Mouse (Mus musculus) CH12.LX (cell line): Measurements from ENCODE around the gene Nr5a2. TPM values are rescaled to one million over a fixed set of nuclear protein-coding genes. Genes with fewer than 3 reads are reported as not detected.

Source experiments
- DNase-seq: peaks from one replicate; pipeline ENCODE4 v3.0.0-alpha.2; 2013; ENCODE audit errors: extremely low read depth
- H3K27ac ChIP-seq: 2 replicates; pipeline ENCODE4 v1.5.1; 2012; ENCODE audit warnings: low read depth, mild to moderate bottlenecking, control low read depth, moderate library complexity; ENCODE audit not compliant: insufficient read depth
- H3K27me3 ChIP-seq: replicated peaks from 2 replicates; pipeline ENCODE3; 2012; ENCODE audit warnings: inconsistent platforms
- H3K36me3 ChIP-seq, 2 experiments: replicated peaks in 1 of 2; 2 replicates each; pipeline versions ENCODE3 to v1.6.1; 2012; ENCODE audit warnings: inconsistent platforms in 1 of 2, low read length in 1 of 2, mild to moderate bottlenecking in 1 of 2, mixed read lengths in 1 of 2, moderate library complexity in 1 of 2; ENCODE audit not compliant: control insufficient read depth in 1 of 2, insufficient read depth in 1 of 2
- H3K4me1 ChIP-seq, 2 experiments: 2 replicates each; pipeline ENCODE4 v1.6.1; 2012; ENCODE audit warnings: inconsistent platforms in 1 of 2, moderate library complexity in 1 of 2; ENCODE audit not compliant: insufficient read depth in 2 of 2, control insufficient read depth in 1 of 2
- H3K4me2 ChIP-seq: 2 replicates; pipeline ENCODE4 v1.6.1; 2012; ENCODE audit warnings: low read depth, mild to moderate bottlenecking, control low read depth; ENCODE audit not compliant: poor library complexity, insufficient read depth, severe bottlenecking
- H3K4me3 ChIP-seq, 3 experiments: fragments of 150-350 bp in 1 of 3; sonication (generic) in 1 of 3; replicated peaks in 1 of 3; 2 replicates each; pipeline versions ENCODE3 to v1.5.1; 2011 to 2012; ENCODE audit warnings: low read depth in 2 of 3, low read length in 2 of 3, mild to moderate bottlenecking in 2 of 3, moderate library complexity in 2 of 3, control low read depth in 1 of 3, improper control_type of control experiment in 1 of 3, inconsistent platforms in 1 of 3, mixed read lengths in 1 of 3; ENCODE audit not compliant: poor library complexity in 1 of 3
- H3K79me2 ChIP-seq: replicated peaks from 2 replicates; pipeline ENCODE4 v1.6.1; 2012; ENCODE audit warnings: mild to moderate bottlenecking, moderate library complexity; ENCODE audit not compliant: control insufficient read depth, poor library complexity, insufficient read depth, severe bottlenecking; ENCODE audit errors: extremely low read depth
- H3K9ac ChIP-seq: 2 replicates; pipeline ENCODE4 v1.6.1; 2012; ENCODE audit warnings: low read depth, mild to moderate bottlenecking, control low read depth, moderate library complexity; ENCODE audit not compliant: insufficient read depth
- H3K9me3 ChIP-seq: replicated peaks from 2 replicates; pipeline ENCODE3; 2012; ENCODE audit warnings: low read length, inconsistent platforms, mixed read lengths
- BHLHE40 ChIP-seq: IDR thresholded peaks from 2 replicates; pipeline ENCODE4 v1.6.1; 2011; ENCODE audit warnings: mild to moderate bottlenecking, low read depth, low read length, improper control_type of control experiment
- CHD1 ChIP-seq: IDR thresholded peaks from 2 replicates; pipeline ENCODE4 v1.6.1; 2012; ENCODE audit warnings: low read depth, low read length, improper control_type of control experiment, inconsistent platforms
- CHD2 ChIP-seq: IDR thresholded peaks from 2 replicates; pipeline ENCODE4 v1.6.1; 2011; ENCODE audit warnings: low read length, improper control_type of control experiment
- E2F4 ChIP-seq: IDR thresholded peaks from 2 replicates; pipeline ENCODE4 v1.6.1; 2011; ENCODE audit warnings: low read depth, low read length, improper control_type of control experiment; ENCODE audit not compliant: insufficient replicate concordance
- EP300 ChIP-seq: IDR thresholded peaks from 2 replicates; pipeline ENCODE4 v1.6.1; 2011; ENCODE audit warnings: low read length, improper control_type of control experiment
- ETS1 ChIP-seq: conservative IDR thresholded peaks from 2 replicates; pipeline ENCODE4 v1.6.1; 2012; ENCODE audit warnings: low read depth, mild to moderate bottlenecking, inconsistent platforms, low read length, improper control_type of control experiment, moderate library complexity
- GABPA ChIP-seq: IDR thresholded peaks from 2 replicates; pipeline ENCODE4 v1.6.1; 2012; ENCODE audit warnings: low read depth, low read length, improper control_type of control experiment, inconsistent platforms; ENCODE audit not compliant: insufficient replicate concordance
- HCFC1 ChIP-seq: IDR thresholded peaks from 2 replicates; pipeline ENCODE4 v1.6.1; 2012; ENCODE audit warnings: low read depth, mild to moderate bottlenecking, inconsistent platforms, low read length, improper control_type of control experiment
- IRF4 ChIP-seq: IDR thresholded peaks from 2 replicates; pipeline ENCODE4 v1.6.1; 2014; ENCODE audit warnings: low read depth, mild to moderate bottlenecking, inconsistent platforms, low read length, improper control_type of control experiment
- JUN ChIP-seq: IDR thresholded peaks from 2 replicates; pipeline ENCODE4 v1.6.1; 2011; ENCODE audit warnings: low read depth, mild to moderate bottlenecking, low read length, improper control_type of control experiment, moderate library complexity; ENCODE audit not compliant: insufficient read depth
- JUND ChIP-seq: conservative IDR thresholded peaks from 2 replicates; pipeline ENCODE4 v1.6.1; 2011; ENCODE audit warnings: low read depth, low read length, improper control_type of control experiment
- KAT2A ChIP-seq: IDR thresholded peaks from 2 replicates; pipeline ENCODE4 v1.6.1; 2012; ENCODE audit warnings: low read length, improper control_type of control experiment, inconsistent platforms; ENCODE audit not compliant: insufficient replicate concordance
- MAFK ChIP-seq: IDR thresholded peaks from 2 replicates; pipeline ENCODE4 v1.6.1; 2011; ENCODE audit warnings: low read length, improper control_type of control experiment; ENCODE audit not compliant: insufficient replicate concordance
- MAX ChIP-seq: IDR thresholded peaks from 2 replicates; pipeline ENCODE4 v1.6.1; 2011; ENCODE audit warnings: low read length, improper control_type of control experiment
- MAZ ChIP-seq: IDR thresholded peaks from 2 replicates; pipeline ENCODE4 v1.6.1; 2012; ENCODE audit warnings: low read depth, mild to moderate bottlenecking, inconsistent platforms, low read length, improper control_type of control experiment, moderate library complexity
- MEF2A ChIP-seq: IDR thresholded peaks from 2 replicates; pipeline ENCODE4 v1.6.1; 2014; ENCODE audit warnings: low read depth, mild to moderate bottlenecking, inconsistent platforms, low read length, improper control_type of control experiment, borderline replicate concordance
- MYC ChIP-seq: IDR thresholded peaks from 2 replicates; pipeline ENCODE4 v1.6.1; 2011; ENCODE audit warnings: low read depth, mild to moderate bottlenecking, improper control_type of control experiment, low read length
- NELFE ChIP-seq: IDR thresholded peaks from 2 replicates; pipeline ENCODE4 v1.6.1; 2011; ENCODE audit warnings: low read depth, low read length, improper control_type of control experiment
- NRF1 ChIP-seq: IDR thresholded peaks from 2 replicates; pipeline ENCODE4 v1.6.1; 2014; ENCODE audit warnings: low read depth, mild to moderate bottlenecking, inconsistent platforms, low read length, improper control_type of control experiment, moderate library complexity
- PAX5 ChIP-seq: IDR thresholded peaks from 2 replicates; pipeline ENCODE4 v1.6.1; 2012; ENCODE audit warnings: low read length, inconsistent platforms, mixed read lengths
- POLR2A ChIP-seq: IDR thresholded peaks from 2 replicates; pipeline ENCODE4 v1.6.1; 2011; ENCODE audit warnings: low read depth, mild to moderate bottlenecking, improper control_type of control experiment, low read length
- POLR2AphosphoS2 ChIP-seq: IDR thresholded peaks from 2 replicates; pipeline ENCODE4 v1.6.1; 2011; ENCODE audit warnings: low read depth, low read length, improper control_type of control experiment
- SMC3 ChIP-seq: IDR thresholded peaks from 2 replicates; pipeline ENCODE4 v1.6.1; 2011; ENCODE audit warnings: low read depth, low read length, improper control_type of control experiment
- TBP ChIP-seq: conservative IDR thresholded peaks from 2 replicates; pipeline ENCODE4 v1.6.1; 2011; ENCODE audit warnings: low read depth, low read length, improper control_type of control experiment
- TCF12 ChIP-seq: IDR thresholded peaks from 2 replicates; pipeline ENCODE4 v1.6.1; 2014; ENCODE audit warnings: low read depth, mild to moderate bottlenecking, inconsistent platforms, low read length, improper control_type of control experiment
- UBTF ChIP-seq: IDR thresholded peaks from 2 replicates; pipeline ENCODE4 v1.6.1; 2012; ENCODE audit warnings: low read depth, mild to moderate bottlenecking, inconsistent platforms, low read length, improper control_type of control experiment, moderate library complexity
- USF1 ChIP-seq: IDR thresholded peaks from 2 replicates; pipeline ENCODE4 v1.6.1; 2014; ENCODE audit warnings: low read depth, mild to moderate bottlenecking, inconsistent platforms, low read length, improper control_type of control experiment
- USF2 ChIP-seq: conservative IDR thresholded peaks from 2 replicates; pipeline ENCODE4 v1.6.1; 2011; ENCODE audit warnings: low read depth, low read length, improper control_type of control experiment
- ZC3H11A ChIP-seq: IDR thresholded peaks from 2 replicates; pipeline ENCODE4 v1.6.1; 2012; ENCODE audit warnings: low read depth, mild to moderate bottlenecking, inconsistent platforms, low read length, improper control_type of control experiment
- ZKSCAN1 ChIP-seq: IDR thresholded peaks from 2 replicates; pipeline ENCODE4 v1.6.1; 2012; ENCODE audit warnings: low read depth, inconsistent platforms, low read length, improper control_type of control experiment, borderline replicate concordance
- ZMIZ1 ChIP-seq: IDR thresholded peaks from 2 replicates; pipeline ENCODE4 v1.6.1; 2012; ENCODE audit warnings: low read depth, mild to moderate bottlenecking, inconsistent platforms, low read length, improper control_type of control experiment
- dilution Hi-C: fragments of 300-500 bp; cut with MboI; formaldehyde crosslinking; loops from 2 replicates; pipeline ENCODE4 v1.14.3; 2020; ENCODE audit warnings: low sequenced_read_pairs; ENCODE audit not compliant: extremely low pct_unique_long_range_greater_than_20kb, extremely low pct_ligation_motif_present
- in situ Hi-C: fragments of 300-500 bp; cut with MboI; formaldehyde crosslinking; loops from 3 replicates; pipeline ENCODE4 v1.14.3; 2019; ENCODE audit warnings: low sequenced_read_pairs, low pct_ligation_motif_present, low pct_unique_long_range_greater_than_20kb, mixed read lengths
- polyA plus RNA-seq: library from polyadenylated mRNA; unstranded; fragments of >175 nt; gene quantifications from 2 replicates; pipeline ENCODE4 v1.2.1, GENCODE M21; 2012; ENCODE audit warnings: low read depth; ENCODE audit not compliant: insufficient read length
- total RNA-seq, 2 experiments: library from RNA; depleted of rRNA; stranded (reverse); fragments of 300-350 nt in 1 of 2; fragments of >200 nt in 1 of 2; gene quantifications; 2 replicates each; pipeline ENCODE4 v1.2.3; 2012 to 2014

Nr5a2 gene
- total and polyA plus RNA-seq, 3 experiments, result 0.47 to 1.3 (median 0.77) TPM

GRCm38 (mm10) chr1:136909494-136910037, 50.7 kb downstream of the Nr5a2 start:
- H3K4me3 ChIP-seq, result no peak overlapping the region
- H3K9ac ChIP-seq, result no peak overlapping the region
- dilution Hi-C loops (no loop called here), in situ Hi-C loops (no loop called here)
- TF ChIP-seq ETS1 (no peak), PAX5 (no peak), BHLHE40 (no peak), E2F4 (no peak), MAZ (no peak), IRF4 (no peak), NELFE (no peak), TCF12 (no peak), POLR2A (no peak), SMC3 (no peak), TBP (no peak), USF1 (no peak), HCFC1 (no peak), ZC3H11A (no peak), MAFK (no peak), ZKSCAN1 (no peak), JUND (no peak), CHD2 (no peak), MEF2A (no peak)
- DNase-seq, result no peak
- no peaks in the 10 kb centered on the region for H3K27me3 ChIP-seq
- no peaks in the 10 kb centered on the region; a peak in 1 of 4 replicates for H3K4me1 ChIP-seq
- no peak overlapping the region for H3K4me2 ChIP-seq
- H3K79me2 ChIP-seq, result no peaks in the 10 kb centered on the region
- H3K9me3 ChIP-seq, result no peaks in the 10 kb centered on the region
- no peak overlapping the region for H3K27ac ChIP-seq
- no peaks in the 10 kb centered on the region for H3K36me3 ChIP-seq

GRCm38 (mm10) chr1:136898130-136898529, 62.1 kb downstream of the Nr5a2 start:
- Histone ChIP-seq H3K9me3 (peaks cover 4% of the 10 kb centered on the region), H3K4me2 (no peak overlapping the region), H3K27ac (no peak overlapping the region), H3K27me3 (no peaks in the 10 kb centered on the region), H3K79me2 (no peaks in the 10 kb centered on the region), H3K9ac (no peak overlapping the region), H3K4me1 (peaks cover 7 to 30% of the 10 kb centered on the region in 2 experiments), H3K36me3 (no peaks in the 10 kb centered on the region), H3K4me3 (no peak overlapping the region)
- dilution Hi-C loops (no loop called here), in situ Hi-C loops (no loop called here)
- DNase-seq, result peak; percentile 59
- peak; percentile 92 for TF ChIP-seq ETS1
- TF ChIP-seq USF1, result no peak
- 0 out of 2 replicates have a peak, but pooled peaks have one; percentile 42 for TF ChIP-seq CHD2
- TF ChIP-seq POLR2AphosphoS2, result no peak
- no peak for TF ChIP-seq NELFE
- peak; percentile 99 for TF ChIP-seq IRF4
- TF ChIP-seq NRF1, result no peak
- no peak for TF ChIP-seq ZMIZ1
- TF ChIP-seq SMC3, result no peak
- peak; percentile 68; the same call in 1 of the 2 replicates for TF ChIP-seq MAFK
- no peak for TF ChIP-seq USF2
- TF ChIP-seq UBTF, result no peak
- peak; percentile 51; the same call in 1 of the 2 replicates for TF ChIP-seq MYC
- TF ChIP-seq CHD1, result no peak
- TF ChIP-seq MEF2A, result peak; percentile 73
- peak; percentile 92 for TF ChIP-seq JUN
- TF ChIP-seq MAX, result peak; percentile 48; the same call in 1 of the 2 replicates
- 0 out of 2 replicates have a peak, but pooled peaks have one; percentile 29 for TF ChIP-seq HCFC1
- no peak for TF ChIP-seq KAT2A
- TF ChIP-seq EP300, result peak; percentile 96
- TF ChIP-seq GABPA, result no peak
- TF ChIP-seq POLR2A, result no peak
- no peak for TF ChIP-seq ZC3H11A
